Mouse (Mus musculus): ENCODE data around the gene Daam1.

GRCm38 (mm10) chr12:71983102-71983715, 152.3 kb downstream of the Daam1 start:
- no peak for TF ChIP-seq POLR2A (IDR thresholded peaks at IDR 0.05; ENCODE audit: low read depth, low read length)
- TF ChIP-seq CTCF (IDR thresholded peaks at IDR 0.05; ENCODE audit: extremely low read depth, insufficient read depth, insufficient read length, insufficient replicate concordance): no peak

All from spleen, adult 2 months (tissue).